Mouse (Mus musculus): ENCODE data around the gene Arhgap33.
"Not testable (repeated sequence)": the region's sequence is repeated elsewhere in the genome, so short reads cannot be mapped to it uniquely, and the experiment has no call there.

The Arhgap33 gene

GRCm38 (mm10) chr7:30553021-30553589, 18.2 kb upstream of the Arhgap33 start:
- DNase-seq (ENCODE audit: low spot score): no peak

DNA sequence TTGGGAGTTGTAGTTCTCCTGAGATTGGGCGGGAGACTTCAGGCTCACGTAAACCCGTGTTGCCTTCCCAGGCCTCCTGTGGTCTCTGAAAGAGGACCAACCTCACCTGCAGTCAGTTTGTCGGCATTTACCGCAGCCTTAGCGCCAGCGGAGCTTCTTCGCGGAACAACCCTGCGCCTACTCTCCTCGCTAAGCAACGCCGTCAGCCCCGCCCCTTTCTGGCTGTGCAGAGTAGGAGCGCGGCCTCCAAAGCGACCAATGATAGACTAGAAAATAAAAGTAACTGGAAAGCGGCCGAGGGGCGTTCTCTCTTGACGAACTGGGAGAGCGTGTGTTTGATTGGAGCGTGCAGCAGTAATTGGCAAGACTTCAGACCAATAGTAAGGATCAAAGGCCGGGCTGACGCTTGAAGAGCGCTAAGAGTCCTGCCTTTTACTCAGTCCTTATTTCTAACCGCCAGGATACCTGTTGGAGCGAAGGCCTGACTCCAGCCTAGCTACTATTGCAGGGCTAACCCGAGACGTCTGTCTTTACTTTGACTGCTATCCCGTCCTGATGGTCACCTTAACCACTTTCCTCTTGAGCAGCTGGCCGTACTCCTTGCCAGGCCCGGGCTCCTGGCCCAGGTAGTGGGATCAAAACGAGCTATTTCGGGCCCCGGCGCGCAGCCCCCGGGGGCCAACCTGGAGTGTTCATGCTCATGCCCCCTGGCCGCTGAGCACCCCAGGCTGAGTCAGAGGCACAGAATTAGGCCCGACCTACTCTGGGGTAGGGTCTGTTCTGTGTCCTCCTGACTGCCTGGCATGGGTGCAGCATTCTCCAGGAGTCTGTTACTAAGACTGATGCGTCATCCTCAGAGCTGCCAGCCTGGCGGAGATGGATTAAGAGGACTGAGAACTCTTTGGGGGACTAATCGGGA, 17.5 kb upstream of the Arhgap33 start, which contains the start of the genes Hspb6 and Proser3:
Gene Hspb6, plus strand, starts transcription at position 77 of the 919 bp plus-strand sequence.
Gene Proser3, minus strand, starts transcription at position 198 of the 919 bp plus-strand sequence.
- peak; percentile 98 for DNase-seq (ENCODE audit: low spot score)

GRCm38 (mm10) chr7:30551445-30552101, 16.7 kb upstream of the Arhgap33 start:
- peak; percentile 84 for DNase-seq (ENCODE audit: low spot score)

DNA sequence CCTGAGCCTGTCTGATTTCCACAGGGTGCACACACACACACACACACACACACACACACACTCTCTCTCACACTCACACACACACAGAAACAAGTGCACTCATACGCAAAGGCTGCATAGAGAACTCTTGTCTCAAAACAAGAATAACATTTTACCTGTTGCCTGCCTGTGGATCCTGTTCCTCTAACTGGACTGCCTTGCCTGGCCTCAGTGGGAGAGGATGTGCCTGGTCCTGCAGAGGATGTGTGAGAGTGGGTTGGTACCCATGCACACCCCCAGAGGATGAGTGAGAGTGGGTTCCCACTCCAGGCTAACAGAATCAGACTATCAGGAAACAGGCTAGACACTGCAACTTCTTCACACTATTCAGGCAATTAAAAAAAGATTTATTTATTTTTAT, 15.7 kb upstream of the Arhgap33 start:
- DNase-seq (ENCODE audit: low spot score): no peak

- DNase-seq (ENCODE audit: low spot score): no peak
These were observed 15.0 kb upstream of the Arhgap33 start for GRCm38 (mm10) chr7:30549880-30550279.

DNA sequence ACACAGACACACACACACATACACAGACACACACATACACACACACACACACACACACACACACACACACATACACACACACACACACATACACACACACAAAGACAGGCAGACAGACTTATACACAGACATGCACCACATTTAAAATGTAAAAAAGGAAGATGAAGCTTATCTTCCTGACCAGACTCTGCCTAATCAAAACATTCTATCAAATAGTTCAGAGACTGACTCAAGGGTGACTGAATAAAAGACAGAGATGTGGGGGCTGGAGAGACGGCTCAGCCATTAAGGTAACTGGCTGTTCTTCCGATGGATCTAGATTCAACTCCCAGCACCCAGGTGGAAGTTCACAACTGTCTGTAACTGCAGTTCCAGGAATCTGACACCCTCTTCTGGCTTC, 9.5 kb upstream of the Arhgap33 start:
- no peak for DNase-seq (ENCODE audit: low spot score)

- DNase-seq (ENCODE audit: low spot score): no peak
These were observed 5.7 kb upstream of the Arhgap33 start for GRCm38 (mm10) chr7:30540572-30540971.

GRCm38 (mm10) chr7:30533941-30534632, 773 bp downstream of the Arhgap33 start:
- DNase-seq (ENCODE audit: low spot score): peak; percentile 56

- peak; percentile 64 for DNase-seq (ENCODE audit: low spot score)
These were observed 1.9 kb downstream of the Arhgap33 start for GRCm38 (mm10) chr7:30532931-30533330.

DNA sequence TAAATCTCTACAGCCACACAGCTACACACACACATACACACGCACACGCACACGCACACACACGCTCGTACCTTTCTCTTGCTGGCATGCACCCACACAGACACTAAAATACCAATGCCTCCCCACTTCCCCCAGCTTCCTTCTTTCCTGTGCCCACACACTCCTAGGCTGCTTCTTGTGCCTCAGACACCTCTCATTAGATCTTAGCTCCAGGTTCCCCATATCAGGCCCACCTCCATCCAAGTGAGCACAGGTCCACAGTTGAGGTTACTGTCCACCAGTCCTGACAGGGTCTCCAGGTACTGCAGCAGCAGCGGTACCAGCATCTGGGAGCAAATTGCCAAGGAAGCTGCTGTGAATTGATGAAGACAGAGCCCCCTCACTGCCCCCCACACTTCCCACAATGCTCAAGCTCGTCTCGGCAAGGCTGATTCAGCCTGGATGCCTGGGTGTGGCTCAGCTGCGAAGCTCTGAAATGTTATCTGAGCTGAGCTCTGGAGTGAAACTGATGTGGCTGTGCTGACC, 3.5 kb downstream of the Arhgap33 start:
- no peak for DNase-seq (ENCODE audit: low spot score)

DNA sequence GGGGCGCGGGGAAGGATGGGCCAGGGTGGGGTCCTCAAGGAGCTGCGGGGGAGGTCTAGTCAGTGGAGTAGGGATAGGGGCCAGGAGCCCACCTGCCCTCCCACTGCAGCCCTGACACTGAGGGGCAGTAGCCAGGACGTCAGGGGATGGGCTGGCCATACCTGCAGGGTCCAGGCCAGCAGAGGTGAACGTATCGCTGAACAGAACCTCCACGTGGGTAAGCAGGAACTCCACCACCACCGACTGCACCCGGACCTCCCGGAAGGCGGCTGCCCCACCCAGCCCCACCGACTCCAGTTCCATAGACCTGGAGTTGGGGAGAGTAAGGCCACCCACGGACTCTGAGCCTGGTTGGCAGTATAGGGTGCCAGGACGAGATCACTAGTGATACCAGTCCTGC, 7.9 kb downstream of the Arhgap33 start:
- no peak for DNase-seq (ENCODE audit: low spot score)

- DNase-seq (ENCODE audit: low spot score): no peak
These were observed 8.5 kb downstream of the Arhgap33 start for GRCm38 (mm10) chr7:30526399-30526798.

DNA sequence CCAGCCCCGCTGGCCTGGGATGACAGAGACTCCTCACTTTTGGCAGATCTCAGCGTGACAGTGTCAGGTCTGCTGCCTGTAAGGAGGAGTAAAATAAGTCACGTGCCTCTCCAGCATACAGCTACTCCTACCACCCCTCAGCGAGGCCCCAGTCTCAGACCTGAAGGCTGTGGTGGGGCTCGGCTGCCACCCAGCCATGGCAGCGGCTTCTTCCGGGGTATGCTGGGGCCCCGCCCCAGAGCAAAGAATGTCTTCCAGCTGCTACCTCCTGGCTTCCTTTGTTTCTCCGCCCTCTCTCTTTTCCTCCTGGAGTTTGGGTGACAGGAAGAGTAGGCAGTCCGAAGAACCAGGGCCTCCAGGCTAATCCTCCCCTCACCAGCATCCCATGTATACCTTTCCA, 8.9 kb downstream of the Arhgap33 start:
- no peak for DNase-seq (ENCODE audit: low spot score)

- no peak for DNase-seq (ENCODE audit: low spot score)
These were observed 10.4 kb downstream of the Arhgap33 start for GRCm38 (mm10) chr7:30524487-30524886.

- DNase-seq (ENCODE audit: low spot score): no peak
These were observed 12.0 kb downstream of the Arhgap33 start for GRCm38 (mm10) chr7:30522871-30523270.

GRCm38 (mm10) chr7:30520856-30521255, 14.0 kb downstream of the Arhgap33 start:
- DNase-seq (ENCODE audit: low spot score): no peak

DNA sequence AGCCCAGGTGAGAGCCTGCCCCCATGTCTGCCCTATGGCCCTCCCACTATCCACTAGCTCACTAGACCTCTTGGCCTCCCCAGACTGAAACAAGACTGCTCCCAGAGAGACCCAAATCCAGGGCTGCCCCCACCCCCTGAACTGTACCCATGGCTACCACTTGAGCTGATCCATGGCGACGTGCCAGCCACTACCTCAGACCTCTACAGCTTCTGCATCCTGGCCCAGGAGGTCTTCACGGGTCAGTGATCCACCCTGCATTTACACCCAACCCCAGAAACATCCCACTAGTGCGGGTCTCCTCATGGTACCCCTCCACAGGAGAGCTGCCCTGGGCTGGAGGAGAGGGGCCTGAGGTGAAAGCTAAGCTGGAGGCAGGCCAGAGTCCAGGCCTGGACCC, 14.5 kb downstream of the Arhgap33 start:
- no peak for DNase-seq (ENCODE audit: low spot score)

GRCm38 (mm10) chr7:30518325-30518724, 16.5 kb downstream of the Arhgap33 start:
- DNase-seq (ENCODE audit: low spot score): no peak

- DNase-seq (ENCODE audit: low spot score): no peak
These were observed 19.7 kb downstream of the Arhgap33 start for GRCm38 (mm10) chr7:30515003-30515760.

DNA sequence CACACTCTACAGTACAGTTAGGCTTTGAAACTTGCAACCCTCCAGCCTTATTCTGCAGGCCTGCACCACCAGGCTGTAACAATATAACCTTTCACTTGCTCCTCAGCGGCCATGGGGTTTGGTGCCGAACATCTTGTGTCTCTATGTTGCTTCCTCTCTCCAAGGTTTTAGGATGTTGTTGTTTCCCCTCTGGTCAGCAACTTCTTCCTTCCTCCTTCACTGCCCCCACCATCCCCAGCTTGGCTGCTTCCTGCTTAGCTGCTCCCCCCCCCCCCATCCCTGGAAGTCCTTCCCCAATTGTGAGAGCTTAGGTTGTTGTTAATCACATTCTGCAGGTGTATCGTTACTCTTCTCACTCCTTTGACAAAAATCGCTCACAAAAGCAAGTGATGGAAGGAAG, 26.8 kb downstream of the Arhgap33 start:
- no peak for DNase-seq (ENCODE audit: low spot score)

- DNase-seq (ENCODE audit: low spot score): not testable (repeated sequence)
These were observed 33.7 kb downstream of the Arhgap33 start for GRCm38 (mm10) chr7:30501159-30501558.

All from embryo, embryonic 10 days (tissue).